Mouse (Mus musculus) hindbrain, embryonic 13.5 days (tissue): ENCODE measurements around the gene Dedd. TPM values are rescaled to one million over a fixed set of nuclear protein-coding genes. Genes with fewer than 3 reads are reported as not detected.
A peak's percentile ranks its signal among the peaks of the same experiment; 100 is the strongest.
"Not testable (repeated sequence)": the region's sequence is repeated elsewhere in the genome, so short reads cannot be mapped to it uniquely, and the experiment has no call there.

Experiments
- ATAC-seq: fragments of 200-750 bp; cut with Nextera tagmentation; 2 replicates; pipeline ENCODE4 v1.8.0; 2017; ENCODE audit warnings: moderate TSS enrichment; ENCODE audit not compliant: low FRiP score
- H3K27ac ChIP-seq: fragments of 300-500 bp; sonication (generic); 2 replicates; pipeline ENCODE4 v1.5.1; 2015; ENCODE audit warnings: inconsistent platforms, mild to moderate bottlenecking, moderate library complexity
- H3K27me3 ChIP-seq: fragments of 300-500 bp; sonication (generic); 2 replicates; pipeline ENCODE4 v1.6.1; 2015; ENCODE audit warnings: mild to moderate bottlenecking, inconsistent platforms
- H3K36me3 ChIP-seq: fragments of 300-500 bp; sonication (generic); 2 replicates; pipeline ENCODE4 v1.6.1; 2015; ENCODE audit warnings: mild to moderate bottlenecking, inconsistent platforms
- H3K4me1 ChIP-seq: fragments of 300-500 bp; sonication (generic); replicated peaks from 2 replicates; pipeline ENCODE4 v1.6.1; 2015; ENCODE audit warnings: inconsistent platforms
- H3K4me2 ChIP-seq: fragments of 300-500 bp; sonication (generic); 2 replicates; pipeline ENCODE4 v1.6.1; 2015; ENCODE audit warnings: inconsistent platforms, mild to moderate bottlenecking, moderate library complexity
- H3K4me3 ChIP-seq: fragments of 300-500 bp; sonication (generic); 2 replicates; pipeline ENCODE4 v1.5.1; 2015; ENCODE audit warnings: mild to moderate bottlenecking, inconsistent platforms
- H3K9ac ChIP-seq: fragments of 300-500 bp; sonication (generic); 2 replicates; pipeline ENCODE4 v1.6.1; 2015; ENCODE audit warnings: mild to moderate bottlenecking, inconsistent platforms
- H3K9me3 ChIP-seq: fragments of 300-500 bp; sonication (generic); 2 replicates; pipeline ENCODE4 v1.6.1; 2016; ENCODE audit warnings: inconsistent platforms
- WGBS: fragments of 180-500 bp; shearing (Covaris S2); methylation state at CpG from one replicate; pipeline ENCODE4 v1.1.7; 2015; 5-methylcytosine and 5-hydroxymethylcytosine counted together
- polyA plus RNA-seq: library from polyadenylated mRNA; unstranded; fragments of >200 nt; fragmentation: Nextera tagmentation; extraction: Ambion mirVana; gene quantifications from 2 replicates; pipeline ENCODE4 v1.2.1, GENCODE M21; 2015

The Dedd gene
- polyA plus RNA-seq, 1 experiment from 2014 or later = 52.3 TPM

GRCm38 (mm10) chr1:171287136-171288081 is 41.5 kb upstream of the Dedd start, which contains the start of gene Usp21:
TSS of gene Usp21 (minus strand) at chr1:171287991.
- Histone ChIP-seq H3K36me3 (peaks cover 57% of the 10 kb centered on the region), H3K9ac (peak within 1 kb of the TSS; percentile 98), H3K27ac (peak within 1 kb of the TSS; percentile 97), H3K4me3 (peak within 1 kb of the TSS; percentile 88), H3K4me1 (peaks cover 38% of the 10 kb centered on the region), H3K27me3 (no peaks in the 10 kb centered on the region), H3K9me3 (no peaks in the 10 kb centered on the region), H3K4me2 (peak within 1 kb of the TSS; percentile 63)
- under 1% methylated on average over 49 of the region's 49 CpGs for WGBS
- peak; percentile 95 for ATAC-seq

DNA sequence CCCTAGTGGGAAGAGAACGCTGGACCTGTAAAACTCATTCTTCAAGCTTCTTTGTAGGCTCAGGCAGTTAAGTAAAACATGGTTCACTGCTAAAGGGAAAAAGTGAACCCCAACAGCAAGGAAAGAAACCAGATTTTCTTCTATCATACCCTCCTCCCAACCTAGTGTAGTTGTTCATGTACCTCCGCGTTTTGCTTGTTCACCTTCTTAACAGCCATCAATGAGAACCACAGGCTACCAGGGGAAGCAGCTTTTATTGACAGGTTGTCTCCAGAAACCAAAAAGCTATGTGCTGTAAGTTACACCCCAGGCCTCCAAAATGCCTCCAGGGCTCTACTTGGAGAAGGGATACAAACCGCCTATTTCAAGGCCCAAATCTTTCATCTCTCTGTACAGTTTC is 40.6 kb upstream of the Dedd start:
- Histone ChIP-seq H3K4me2 (peak overlapping the region; percentile 36), H3K9me3 (no peaks in the 10 kb centered on the region), H3K36me3 (peaks cover 49% of the 10 kb centered on the region), H3K4me1 (peaks cover 40% of the 10 kb centered on the region), H3K27ac (peak overlapping the region; percentile 97), H3K27me3 (no peaks in the 10 kb centered on the region), H3K4me3 (no peak overlapping the region; the same call in 1 of the 2 replicates), H3K9ac (no peak overlapping the region)
- no peak for ATAC-seq
- WGBS = 63% methylated on average over 4 of the region's 4 CpGs

GRCm38 (mm10) chr1:171293351-171293750 is 35.6 kb upstream of the Dedd start:
- Histone ChIP-seq H3K9me3 (no peaks in the 10 kb centered on the region), H3K4me1 (peaks cover 19% of the 10 kb centered on the region), H3K4me2 (peak overlapping the region; percentile 78), H3K9ac (peak overlapping the region; percentile 78), H3K27me3 (peaks cover 23% of the 10 kb centered on the region), H3K27ac (no peak overlapping the region), H3K36me3 (peaks cover 18% of the 10 kb centered on the region), H3K4me3 (peak overlapping the region; percentile 65; the same call in 1 of the 2 replicates)
- no peak for ATAC-seq
- WGBS = 91% methylated on average over 3 of the region's 3 CpGs

DNA sequence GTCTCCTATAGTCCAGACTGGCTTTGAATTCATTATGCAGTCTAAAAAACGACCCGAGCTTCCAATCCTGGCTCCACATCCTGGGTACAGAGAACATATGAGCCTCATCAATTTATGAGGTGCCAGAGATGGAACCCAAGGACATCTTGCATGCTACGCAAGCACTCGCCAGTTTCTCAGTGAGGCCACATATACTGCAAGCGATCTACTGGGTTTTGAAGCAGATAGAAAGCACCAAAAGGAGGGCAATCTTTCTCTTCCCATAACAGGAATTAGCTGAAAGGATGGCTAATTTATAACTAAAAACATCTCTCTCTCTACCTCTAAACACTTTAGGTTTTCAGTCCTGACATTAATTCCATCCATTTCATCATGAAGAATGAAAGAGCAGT is 35.0 kb upstream of the Dedd start:
- Histone ChIP-seq H3K4me1 (peaks cover 15% of the 10 kb centered on the region), H3K9me3 (no peaks in the 10 kb centered on the region), H3K36me3 (peaks cover 14% of the 10 kb centered on the region), H3K4me2 (peak overlapping the region; percentile 78), H3K27ac (peak overlapping the region; percentile 93), H3K27me3 (peaks cover 29% of the 10 kb centered on the region), H3K4me3 (peak overlapping the region; percentile 65), H3K9ac (peak overlapping the region; percentile 78)
- ATAC-seq = no peak
- WGBS = 39% methylated on average over 5 of the region's 5 CpGs

GRCm38 (mm10) chr1:171294298-171295062 is 34.5 kb upstream of the Dedd start, which contains the start of gene Ufc1:
TSS of gene Ufc1 (minus strand) at chr1:171295024.
- Histone ChIP-seq H3K4me3 (peak within 1 kb of the TSS; percentile 65), H3K27me3 (peaks cover 29% of the 10 kb centered on the region), H3K4me2 (peak within 1 kb of the TSS; percentile 78), H3K4me1 (peaks cover 13% of the 10 kb centered on the region), H3K27ac (peak within 1 kb of the TSS; percentile 93), H3K9ac (peak within 1 kb of the TSS; percentile 78), H3K9me3 (no peaks in the 10 kb centered on the region), H3K36me3 (peaks cover 9% of the 10 kb centered on the region)
- peak; percentile 79 for ATAC-seq
- WGBS = under 1% methylated on average over 42 of the region's 42 CpGs

GRCm38 (mm10) chr1:171295063-171295402 is 33.9 kb upstream of the Dedd start:
- peak overlapping the region; percentile 65 for H3K4me3 ChIP-seq
- H3K4me2 ChIP-seq = peak overlapping the region; percentile 78
- peaks cover 13% of the 10 kb centered on the region for H3K4me1 ChIP-seq
- peak overlapping the region; percentile 78 for H3K9ac ChIP-seq
- H3K27ac ChIP-seq = peak overlapping the region; percentile 93
- 0 out of 2 replicates have a peak, but pooled peaks cover 4% of the 10 kb centered on the region for H3K36me3 ChIP-seq
- H3K27me3 ChIP-seq = peaks cover 29% of the 10 kb centered on the region
- no peaks in the 10 kb centered on the region for H3K9me3 ChIP-seq
- ATAC-seq = peak; percentile 49
- WGBS = 15% methylated on average over 3 of the region's 3 CpGs

- H3K36me3 ChIP-seq = no peaks in the 10 kb centered on the region
- 65% methylated on average over 3 of the region's 3 CpGs for WGBS
- no peak for ATAC-seq
Observed at GRCm38 (mm10) chr1:171298226-171298625, 30.7 kb upstream of the Dedd start.

GRCm38 (mm10) chr1:171306157-171306556 is 22.8 kb upstream of the Dedd start:
- WGBS = 76% methylated on average over 5 of the region's 5 CpGs
- not testable (repeated sequence) for ATAC-seq, H3K9ac ChIP-seq

More at GRCm38 (mm10) chr1:171298226-171298625, 30.7 kb upstream of the Dedd start:
- Histone ChIP-seq H3K27me3 (peaks cover 29% of the 10 kb centered on the region), H3K27ac (no peak overlapping the region), H3K9me3 (no peaks in the 10 kb centered on the region), H3K4me2 (no peak overlapping the region), H3K9ac (no peak overlapping the region), H3K4me1 (peaks cover 12% of the 10 kb centered on the region), H3K4me3 (no peak overlapping the region)

DNA sequence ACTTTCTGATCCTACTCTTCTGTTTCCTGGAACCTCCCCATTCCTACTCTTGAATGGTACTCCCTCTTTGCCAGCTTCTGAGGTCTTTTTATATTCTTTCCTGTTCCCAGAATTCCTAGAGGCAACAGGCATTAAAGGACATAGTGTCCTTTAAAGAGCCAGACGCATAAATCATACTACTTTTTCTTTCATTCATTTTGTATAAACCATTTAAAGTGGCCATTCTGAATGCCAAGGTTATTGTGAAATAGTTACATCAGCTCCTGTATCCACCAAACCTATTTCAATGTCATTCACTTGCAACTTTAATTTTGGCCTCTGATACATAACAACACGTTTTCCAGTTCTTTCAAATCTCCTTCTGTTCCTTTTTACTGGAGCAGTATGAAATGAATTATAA is 19.6 kb upstream of the Dedd start:
- Histone ChIP-seq H3K4me1 (no peaks in the 10 kb centered on the region), H3K27me3 (0 out of 2 replicates have a peak, but pooled peaks cover 4% of the 10 kb centered on the region), H3K9ac (no peak overlapping the region), H3K4me2 (no peak overlapping the region), H3K9me3 (no peaks in the 10 kb centered on the region), H3K36me3 (no peaks in the 10 kb centered on the region), H3K4me3 (no peak overlapping the region), H3K27ac (no peak overlapping the region)
- WGBS = 83% methylated on average over 2 of the region's 2 CpGs
- no peak for ATAC-seq

More at GRCm38 (mm10) chr1:171306157-171306556, 22.8 kb upstream of the Dedd start:
- H3K4me1 ChIP-seq, H3K9me3 ChIP-seq, H3K27me3 ChIP-seq, H3K4me3 ChIP-seq, H3K27ac ChIP-seq, H3K36me3 ChIP-seq, H3K4me2 ChIP-seq: not testable (repeated sequence)

- Histone ChIP-seq H3K9ac (no peak overlapping the region), H3K36me3 (no peaks in the 10 kb centered on the region), H3K4me1 (no peaks in the 10 kb centered on the region), H3K9me3 (no peaks in the 10 kb centered on the region), H3K27ac (no peak overlapping the region), H3K4me3 (peak overlapping the region; percentile 7; the same call in 1 of the 2 replicates), H3K4me2 (no peak overlapping the region), H3K27me3 (no peaks in the 10 kb centered on the region)
- no peak for ATAC-seq
- 17% methylated on average over 7 of the region's 7 CpGs for WGBS
Observed at GRCm38 (mm10) chr1:171319748-171320147, 9.2 kb upstream of the Dedd start.

DNA sequence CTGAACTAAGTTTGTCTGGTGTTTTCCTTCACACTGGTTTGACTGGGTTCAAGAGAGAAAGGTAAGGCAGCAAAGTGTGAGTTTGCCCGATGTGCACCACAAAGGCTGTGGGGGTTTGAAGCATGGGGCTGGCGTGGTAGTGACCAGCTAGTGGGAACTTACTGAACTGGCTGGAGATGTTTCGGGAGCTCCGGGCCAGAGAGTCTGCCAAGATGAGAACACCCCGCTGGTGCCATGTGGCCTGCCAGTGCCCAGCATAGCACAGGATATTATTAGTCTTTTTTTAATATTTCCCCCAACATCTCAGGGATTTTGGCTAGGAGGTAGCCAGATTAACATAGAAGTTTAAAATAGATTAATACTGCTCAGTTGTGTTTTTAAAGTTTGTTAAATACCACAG is 8.8 kb upstream of the Dedd start:
- no peaks in the 10 kb centered on the region for H3K27me3 ChIP-seq
- H3K9me3 ChIP-seq = no peaks in the 10 kb centered on the region
- H3K4me3 ChIP-seq = peak overlapping the region; percentile 7; the same call in 1 of the 2 replicates
- H3K36me3 ChIP-seq = no peaks in the 10 kb centered on the region
- ATAC-seq = no peak
- no peak overlapping the region for H3K9ac ChIP-seq
- H3K4me1 ChIP-seq = no peaks in the 10 kb centered on the region
- 18% methylated on average over 5 of the region's 5 CpGs for WGBS
- H3K27ac ChIP-seq = no peak overlapping the region
- no peak overlapping the region for H3K4me2 ChIP-seq

DNA sequence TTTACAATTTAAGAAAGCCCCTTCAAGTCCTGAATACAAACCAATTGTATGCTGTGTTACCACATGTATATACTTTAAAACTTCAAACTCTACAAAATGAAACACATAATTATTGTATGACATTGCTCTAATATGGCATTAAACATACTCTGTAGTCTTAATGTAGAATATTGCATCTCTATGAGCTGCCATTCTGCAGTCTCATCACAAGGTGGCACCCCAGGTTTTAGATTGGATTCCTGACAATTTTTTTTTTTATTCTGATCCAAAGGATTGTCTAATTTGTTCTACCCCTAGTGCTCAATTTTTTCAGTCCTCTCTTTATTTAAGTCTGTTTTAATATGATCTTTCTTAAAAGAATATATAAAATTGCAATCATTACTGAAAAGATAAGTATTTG is 7.5 kb upstream of the Dedd start:
- H3K4me2 ChIP-seq = no peak overlapping the region
- H3K9me3 ChIP-seq = no peaks in the 10 kb centered on the region
- H3K4me1 ChIP-seq = peaks cover 10% of the 10 kb centered on the region
- no peak overlapping the region for H3K4me3 ChIP-seq
- no peaks in the 10 kb centered on the region for H3K27me3 ChIP-seq
- 0 out of 2 replicates have a peak, but pooled peaks cover 2% of the 10 kb centered on the region for H3K36me3 ChIP-seq
- no peak overlapping the region for H3K9ac ChIP-seq
- no peak overlapping the region for H3K27ac ChIP-seq
- no peak for ATAC-seq
